Mouse (Mus musculus) spleen, adult 2 months (tissue): ENCODE measurements around the gene Mboat1. TPM values are rescaled to one million over a fixed set of nuclear protein-coding genes. Genes with fewer than 3 reads are reported as not detected.

Experiments used
- DNase-seq, 2 experiments: peaks; one replicate each; pipeline versions ENCODE4 v3.0.0 to v3.0.0-alpha.2; 2012 to 2021; ENCODE audit warnings: low spot score in 2 of 2, low read depth in 1 of 2
- H3K27ac ChIP-seq: fragments of 200-500 bp; 2 replicates; pipeline ENCODE4 v1.5.1; 2012; ENCODE audit warnings: low read length, inconsistent platforms; ENCODE audit not compliant: insufficient read depth
- H3K27me3 ChIP-seq: fragments of 200-500 bp; 2 replicates; pipeline ENCODE4 v1.6.1; 2012; ENCODE audit warnings: mild to moderate bottlenecking, moderate library complexity, low read length, inconsistent platforms; ENCODE audit not compliant: control insufficient read depth, insufficient read depth
- H3K36me3 ChIP-seq: fragments of 200-500 bp; 2 replicates; pipeline ENCODE4 v1.6.1; 2012; ENCODE audit warnings: mild to moderate bottlenecking, low read length, inconsistent platforms; ENCODE audit not compliant: control insufficient read depth, insufficient read depth
- H3K4me1 ChIP-seq: fragments of 200-500 bp; 2 replicates; pipeline ENCODE4 v1.6.1; 2011; ENCODE audit warnings: inconsistent platforms; ENCODE audit not compliant: control insufficient read depth, insufficient read depth, insufficient read length
- H3K4me3 ChIP-seq: fragments of 200-500 bp; 2 replicates; pipeline ENCODE4 v1.5.1; 2011; ENCODE audit warnings: mild to moderate bottlenecking, inconsistent platforms; ENCODE audit not compliant: insufficient read depth, insufficient read length; ENCODE audit errors: extremely low read depth
- CTCF ChIP-seq: fragments of 200-500 bp; IDR thresholded peaks from 2 replicates; pipeline ENCODE4 v1.5.1; 2011; ENCODE audit warnings: mild to moderate bottlenecking, inconsistent platforms; ENCODE audit not compliant: insufficient read depth, insufficient read length, insufficient replicate concordance; ENCODE audit errors: extremely low read depth
- POLR2A ChIP-seq: fragments of 200-500 bp; IDR thresholded peaks from 2 replicates; pipeline ENCODE4 v1.6.1; 2011; ENCODE audit warnings: low read depth, low read length, inconsistent platforms
- WGBS: fragments of 180-500 bp; shearing (Covaris S2); methylation state at CpG from one replicate; pipeline ENCODE4 v1.1.7; 2018; 5-methylcytosine and 5-hydroxymethylcytosine counted together
- polyA plus RNA-seq: library from polyadenylated mRNA; depleted of rRNA; stranded (reverse); fragments of >200 nt; gene quantifications from 2 replicates; pipeline ENCODE4 v1.2.3, GENCODE M21; 2012

Gene Mboat1
- polyA plus RNA-seq, 1 experiment, result 3.6 TPM

- DNase-seq, result no peak
- 90% methylated on average over 6 of the region's 6 CpGs for WGBS
- H3K27me3 ChIP-seq, result no peaks in the 10 kb centered on the region
- no peak overlapping the region for H3K27ac ChIP-seq
- peaks cover 2% of the 10 kb centered on the region; the same call in 1 of the 2 replicates for H3K4me1 ChIP-seq
- TF ChIP-seq POLR2A (no peak), CTCF (no peak)
- no peak overlapping the region for H3K4me3 ChIP-seq
- no peaks in the 10 kb centered on the region for H3K36me3 ChIP-seq
Observed at GRCm38 (mm10) chr13:30185549-30185948, 49.3 kb downstream of the Mboat1 start.

DNA sequence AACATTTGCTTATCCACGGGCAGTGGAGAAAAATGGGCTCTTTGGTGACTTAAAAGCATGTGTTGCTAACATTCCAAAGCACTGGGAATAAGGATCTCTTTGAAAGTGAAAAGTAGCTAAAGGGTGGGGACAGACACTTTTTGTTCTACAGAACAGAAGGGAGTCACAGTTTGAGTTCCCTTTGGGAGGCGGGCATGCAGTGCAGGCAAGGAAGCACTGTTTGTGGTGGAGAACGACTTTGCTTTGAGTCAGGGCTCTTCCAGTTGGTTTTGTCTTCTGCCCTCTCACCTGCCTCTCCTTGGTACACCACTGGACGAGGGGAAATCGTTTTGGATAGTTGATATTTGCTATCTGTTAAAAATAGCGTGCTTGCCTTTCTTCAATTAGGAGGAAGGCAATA lies 49.7 kb downstream of the Mboat1 start:
- H3K27me3 ChIP-seq, result no peaks in the 10 kb centered on the region
- TF ChIP-seq POLR2A (no peak), CTCF (no peak)
- no peaks in the 10 kb centered on the region for H3K36me3 ChIP-seq
- no peak overlapping the region for H3K4me3 ChIP-seq
- H3K4me1 ChIP-seq, result peaks cover 3% of the 10 kb centered on the region; the same call in 1 of the 2 replicates
- no peak for DNase-seq
- WGBS, result 74% methylated on average over 6 of the region's 6 CpGs
- no peak overlapping the region for H3K27ac ChIP-seq

DNA sequence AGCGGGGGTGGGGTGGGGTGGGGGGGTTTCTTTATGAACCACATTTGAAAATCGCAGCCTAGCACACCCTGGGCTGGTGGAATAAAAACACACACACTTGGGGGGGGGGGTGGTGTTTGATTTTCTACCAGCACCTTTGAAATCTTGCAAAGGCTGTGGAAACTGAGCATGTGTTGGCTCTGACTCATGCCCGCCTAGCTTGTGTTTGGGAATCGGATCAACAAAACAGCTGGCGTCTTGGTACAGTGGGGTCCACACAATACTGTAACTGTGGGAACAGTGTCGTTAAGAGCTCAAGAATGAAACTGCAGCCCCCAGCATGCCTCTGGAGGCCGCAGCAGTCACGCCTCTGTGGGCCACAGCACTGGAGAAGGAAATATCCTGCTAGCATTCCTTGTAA lies 50.2 kb downstream of the Mboat1 start:
- no peak for DNase-seq
- H3K36me3 ChIP-seq, result no peaks in the 10 kb centered on the region
- TF ChIP-seq CTCF (no peak), POLR2A (no peak)
- 85% methylated on average over 8 of the region's 8 CpGs for WGBS
- H3K27me3 ChIP-seq, result no peaks in the 10 kb centered on the region
- H3K4me3 ChIP-seq, result no peak overlapping the region
- H3K4me1 ChIP-seq, result peaks cover 3% of the 10 kb centered on the region; the same call in 1 of the 2 replicates
- H3K27ac ChIP-seq, result no peak overlapping the region

- Histone ChIP-seq H3K4me3 (no peak overlapping the region), H3K4me1 (peaks cover 3% of the 10 kb centered on the region; the same call in 1 of the 2 replicates), H3K27me3 (no peaks in the 10 kb centered on the region), H3K36me3 (no peaks in the 10 kb centered on the region), H3K27ac (no peak overlapping the region)
- no peak for DNase-seq
- 13% methylated on average over 3 of the region's 3 CpGs for WGBS
- TF ChIP-seq POLR2A (no peak), CTCF (no peak)
Observed at GRCm38 (mm10) chr13:30192031-30192716, 55.9 kb downstream of the Mboat1 start.

GRCm38 (mm10) chr13:30193363-30193762 lies 57.1 kb downstream of the Mboat1 start:
- no peak for DNase-seq
- Histone ChIP-seq H3K36me3 (no peaks in the 10 kb centered on the region), H3K27ac (no peak overlapping the region), H3K4me3 (no peak overlapping the region), H3K4me1 (peaks cover 3% of the 10 kb centered on the region; the same call in 1 of the 2 replicates), H3K27me3 (no peaks in the 10 kb centered on the region)
- WGBS, result 38% methylated on average over 4 of the region's 4 CpGs
- TF ChIP-seq CTCF, result no peak
- no peak for TF ChIP-seq POLR2A

DNA sequence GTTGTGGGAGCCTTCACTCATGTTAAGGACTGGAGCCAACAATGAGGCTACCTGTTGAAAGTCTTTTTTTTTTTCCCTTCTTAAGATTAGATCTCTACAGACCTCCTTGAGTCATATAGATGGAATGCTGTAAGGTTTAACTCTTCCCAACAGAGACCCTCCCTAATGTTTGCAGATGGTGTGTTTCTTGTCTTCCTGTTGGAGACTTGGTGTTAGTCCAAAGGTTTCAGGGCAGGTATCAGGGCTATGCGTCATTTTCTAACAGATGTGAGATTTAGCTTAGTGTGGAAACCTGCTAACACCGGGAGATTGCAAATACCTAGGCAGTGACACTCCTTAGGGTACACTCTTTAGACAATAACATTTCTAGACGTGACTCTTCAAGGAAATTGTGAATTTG lies 58.5 kb downstream of the Mboat1 start:
- H3K4me1 ChIP-seq, result peaks cover 3% of the 10 kb centered on the region; the same call in 1 of the 2 replicates
- H3K36me3 ChIP-seq, result no peaks in the 10 kb centered on the region
- no peak for DNase-seq
- H3K4me3 ChIP-seq, result no peak overlapping the region
- H3K27ac ChIP-seq, result no peak overlapping the region
- H3K27me3 ChIP-seq, result no peaks in the 10 kb centered on the region
- TF ChIP-seq POLR2A (no peak), CTCF (no peak)
- WGBS, result 91% methylated on average over 3 of the region's 3 CpGs

DNA sequence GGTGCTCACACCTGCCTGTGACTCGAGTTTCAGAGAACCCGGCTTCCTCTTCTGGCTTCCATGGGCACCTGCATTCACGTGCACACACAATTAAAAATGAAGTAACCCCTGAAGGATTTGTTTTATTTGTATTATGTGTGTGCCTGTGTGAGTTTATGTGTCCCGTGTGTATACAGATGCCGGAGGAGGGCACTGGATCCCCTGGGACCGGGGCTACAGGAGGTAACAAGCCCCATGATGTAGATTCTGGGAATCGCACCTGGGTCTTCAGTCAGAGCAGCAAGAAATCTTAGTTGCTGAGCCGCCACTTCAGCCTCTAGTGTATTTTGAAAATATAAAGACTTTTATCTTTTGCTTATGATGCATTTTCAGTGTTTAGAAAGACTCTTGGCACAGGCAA lies 60.4 kb downstream of the Mboat1 start:
- Histone ChIP-seq H3K4me3 (no peak overlapping the region), H3K4me1 (no peaks in the 10 kb centered on the region), H3K27me3 (no peaks in the 10 kb centered on the region), H3K27ac (no peak overlapping the region), H3K36me3 (no peaks in the 10 kb centered on the region)
- WGBS, result 73% methylated on average over 8 of the region's 8 CpGs
- no peak for DNase-seq
- TF ChIP-seq CTCF (no peak), POLR2A (no peak)
